Mouse (Mus musculus) midbrain, embryonic 14.5 days (tissue): Measurements from ENCODE around the gene Ntrk1. TPM values are rescaled to one million over a fixed set of nuclear protein-coding genes. Genes with fewer than 3 reads are reported as not detected.

Source experiments
- ATAC-seq: fragments of 200-750 bp; cut with Nextera tagmentation; 2 replicates; pipeline ENCODE4 v1.8.0; 2017; ENCODE audit warnings: moderate number of reproducible peaks, moderate library complexity; ENCODE audit not compliant: low FRiP score, low TSS enrichment
- DNase-seq: peaks from one replicate; pipeline ENCODE4 v3.0.0-alpha.2; 2015
- H3K27ac ChIP-seq: fragments of 300-500 bp; sonication (generic); replicated peaks from 2 replicates; pipeline ENCODE4 v1.5.1; 2014; ENCODE audit warnings: mild to moderate bottlenecking, low read depth, low read length, moderate library complexity
- H3K27me3 ChIP-seq: fragments of 300-500 bp; sonication (generic); 2 replicates; pipeline ENCODE4 v1.6.1; 2014; ENCODE audit warnings: low read length, control low read depth, mixed read lengths; ENCODE audit not compliant: control insufficient read depth, insufficient read depth
- H3K36me3 ChIP-seq: fragments of 300-500 bp; sonication (generic); 2 replicates; pipeline ENCODE4 v1.6.1; 2014; ENCODE audit warnings: low read length, control low read depth; ENCODE audit not compliant: control insufficient read depth, insufficient read depth
- H3K4me1 ChIP-seq: fragments of 300-500 bp; sonication (generic); 2 replicates; pipeline ENCODE4 v1.6.1; 2014; ENCODE audit warnings: mild to moderate bottlenecking, antibody characterized with exemption, low read length, control low read depth; ENCODE audit not compliant: control insufficient read depth, insufficient read depth
- H3K4me2 ChIP-seq: fragments of 300-500 bp; sonication (generic); 2 replicates; pipeline ENCODE4 v1.6.1; 2014; ENCODE audit warnings: mild to moderate bottlenecking, low read length, moderate library complexity
- H3K4me3 ChIP-seq: fragments of 300-500 bp; sonication (generic); replicated peaks from 2 replicates; pipeline ENCODE4 v1.5.1; 2014; ENCODE audit warnings: low read depth, low read length
- H3K9ac ChIP-seq: fragments of 300-500 bp; sonication (generic); replicated peaks from 2 replicates; pipeline ENCODE4 v1.6.1; 2014; ENCODE audit warnings: mild to moderate bottlenecking, low read length, moderate library complexity
- H3K9me3 ChIP-seq: fragments of 300-500 bp; sonication (generic); 2 replicates; pipeline ENCODE4 v1.6.1; 2016; ENCODE audit warnings: low read length, control low read depth, mixed read lengths; ENCODE audit not compliant: control insufficient read depth
- WGBS: fragments of 180-500 bp; shearing (Covaris S2); extraction: QIAGEN DNeasy Blood & Tissue Kit; methylation state at CpG from one replicate; pipeline ENCODE4 v1.1.7; 2014; 5-methylcytosine and 5-hydroxymethylcytosine counted together
- polyA plus RNA-seq: library from polyadenylated mRNA; unstranded; fragments of >200 nt; fragmentation: Nextera tagmentation; extraction: Ambion mirVana; gene quantifications from 2 replicates; pipeline ENCODE4 v1.2.1, GENCODE M21; 2014

Ntrk1 gene
- polyA plus RNA-seq, 1 experiment from 2014 or later, result 1.2 TPM

DNA sequence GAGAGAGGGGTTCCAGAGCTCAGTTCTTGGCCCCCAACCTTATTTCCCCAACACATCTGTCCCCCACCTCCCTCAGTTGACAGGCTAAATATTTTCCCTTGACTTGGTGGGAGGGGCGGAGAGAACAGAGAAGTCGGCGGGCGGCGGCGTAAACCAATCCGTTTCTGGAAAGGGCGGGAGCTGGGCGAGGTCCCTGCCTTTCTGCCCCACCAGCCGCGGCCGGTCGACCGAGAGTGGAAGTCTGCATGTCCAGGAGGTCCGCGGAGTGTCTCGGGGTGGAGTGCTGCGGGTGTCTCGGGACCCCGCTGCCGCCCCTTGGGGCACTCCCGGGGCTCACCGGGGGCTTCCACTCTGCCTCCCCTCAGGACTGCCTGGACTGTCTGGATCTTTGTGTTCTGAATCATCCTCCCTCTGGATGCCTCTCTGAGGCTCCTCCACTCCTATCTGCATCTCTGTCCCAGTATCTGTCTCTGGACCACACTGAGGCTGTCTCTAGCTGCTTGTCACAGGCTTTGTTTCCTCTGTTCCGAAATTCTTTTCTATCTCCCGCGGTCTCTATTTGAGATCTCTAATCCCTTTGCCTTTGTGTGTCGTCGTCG, 1.9 kb upstream of the Ntrk1 start, which contains the start of gene Insrr:
Insrr (plus strand) TSS at position 216 of the 599 bp plus-strand sequence.
- peaks cover 68% of the 10 kb centered on the region for H3K27me3 ChIP-seq
- peak within 1 kb of the TSS; percentile 25 for H3K4me3 ChIP-seq
- DNase-seq (no peak), ATAC-seq (no peak)
- WGBS, result under 1% methylated on average over 29 of the region's 29 CpGs
- 0 out of 2 replicates have a peak within 1 kb of the TSS, but pooled peaks have one; percentile 16 for H3K9ac ChIP-seq
- H3K9me3 ChIP-seq, result no peaks in the 10 kb centered on the region
- H3K36me3 ChIP-seq, result no peaks in the 10 kb centered on the region
- peak within 1 kb of the TSS; percentile 54 for H3K4me2 ChIP-seq
- H3K27ac ChIP-seq, result no peak within 1 kb of the TSS
- H3K4me1 ChIP-seq, result peaks cover 17% of the 10 kb centered on the region

DNA sequence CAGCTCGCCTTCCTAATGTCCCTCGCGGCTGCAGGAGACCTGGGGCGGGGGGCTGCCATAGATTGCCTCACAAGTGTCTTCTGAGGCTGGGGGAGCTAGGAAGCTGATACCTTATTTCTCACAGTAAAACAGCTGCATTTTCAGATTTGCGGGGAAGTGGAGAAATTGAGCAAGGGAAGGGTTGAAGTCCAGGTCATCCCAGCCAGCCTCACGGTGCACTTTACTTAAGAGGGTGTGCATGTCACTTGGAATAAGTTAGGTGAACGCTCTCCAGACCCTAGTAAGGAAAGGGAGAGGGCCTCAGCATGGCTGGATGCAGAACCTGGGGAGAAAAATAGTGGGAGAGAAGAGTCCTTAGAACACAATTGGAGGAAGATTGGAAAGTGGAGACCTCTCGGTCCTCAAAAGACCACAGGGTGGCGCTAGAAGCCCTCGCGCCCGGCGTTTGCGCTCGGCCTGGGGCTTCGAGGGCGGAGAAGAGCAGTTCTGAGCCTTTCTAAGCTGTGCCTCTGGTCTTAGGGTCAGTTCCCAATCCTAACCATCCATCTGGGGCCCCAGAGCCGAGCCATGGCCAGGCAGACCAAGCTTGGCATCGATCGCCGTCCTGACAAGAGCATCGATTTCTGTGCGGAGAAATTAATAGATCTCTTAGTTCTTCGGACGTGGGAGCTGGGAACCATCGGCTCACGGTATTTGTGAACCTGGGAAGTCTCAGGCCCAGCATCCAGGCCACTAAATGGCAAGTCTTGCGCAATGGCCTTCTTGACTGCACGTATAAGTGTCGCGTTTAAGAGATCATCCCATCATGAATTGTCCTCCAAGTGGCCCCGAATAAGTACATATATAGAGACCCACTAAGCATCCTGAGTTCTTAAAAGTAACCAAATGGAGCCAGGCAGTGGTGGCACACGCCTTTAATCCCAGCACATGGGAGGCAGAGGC, 645 bp upstream of the Ntrk1 start:
- H3K9me3 ChIP-seq, result no peaks in the 10 kb centered on the region
- ATAC-seq, result no peak
- H3K27me3 ChIP-seq, result peaks cover 70% of the 10 kb centered on the region
- H3K36me3 ChIP-seq, result no peaks in the 10 kb centered on the region
- peak overlapping the region; percentile 54 for H3K4me2 ChIP-seq
- peak; percentile 83 for DNase-seq
- peak overlapping the region; percentile 28 for H3K4me3 ChIP-seq
- H3K9ac ChIP-seq, result peak overlapping the region; percentile 20; the same call in 1 of the 2 replicates
- no peak overlapping the region for H3K27ac ChIP-seq
- H3K4me1 ChIP-seq, result peaks cover 17% of the 10 kb centered on the region
- 14% methylated on average over 33 of the region's 33 CpGs for WGBS

DNA sequence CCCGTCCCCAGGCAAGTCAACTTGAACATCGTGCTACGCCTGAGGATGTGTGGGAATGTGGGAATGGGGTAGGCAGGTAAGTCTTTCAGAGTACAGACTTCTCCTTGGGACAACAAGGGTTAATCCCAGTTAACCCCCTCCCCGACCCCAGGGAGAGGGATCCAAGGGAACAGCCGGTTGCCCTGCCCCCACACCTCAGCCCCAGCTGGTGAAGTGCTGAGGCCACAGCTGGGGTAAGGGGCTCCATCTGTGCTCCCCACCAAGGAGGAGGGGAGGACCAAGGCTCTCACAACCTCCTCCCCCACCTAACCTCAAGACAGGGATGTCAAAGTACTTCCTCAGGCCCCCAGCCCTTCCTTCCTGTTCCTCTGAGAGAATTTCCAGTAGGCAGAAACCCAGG, 5.2 kb downstream of the Ntrk1 start:
- Histone ChIP-seq H3K9ac (no peak overlapping the region), H3K36me3 (no peaks in the 10 kb centered on the region), H3K27ac (no peak overlapping the region), H3K27me3 (peaks cover 30% of the 10 kb centered on the region), H3K4me3 (no peak overlapping the region), H3K4me1 (peaks cover 5% of the 10 kb centered on the region; the same call in 1 of the 2 replicates), H3K4me2 (no peak overlapping the region), H3K9me3 (no peaks in the 10 kb centered on the region)
- DNase-seq (no peak), ATAC-seq (no peak)
- 33% methylated on average over 5 of the region's 5 CpGs for WGBS

DNA sequence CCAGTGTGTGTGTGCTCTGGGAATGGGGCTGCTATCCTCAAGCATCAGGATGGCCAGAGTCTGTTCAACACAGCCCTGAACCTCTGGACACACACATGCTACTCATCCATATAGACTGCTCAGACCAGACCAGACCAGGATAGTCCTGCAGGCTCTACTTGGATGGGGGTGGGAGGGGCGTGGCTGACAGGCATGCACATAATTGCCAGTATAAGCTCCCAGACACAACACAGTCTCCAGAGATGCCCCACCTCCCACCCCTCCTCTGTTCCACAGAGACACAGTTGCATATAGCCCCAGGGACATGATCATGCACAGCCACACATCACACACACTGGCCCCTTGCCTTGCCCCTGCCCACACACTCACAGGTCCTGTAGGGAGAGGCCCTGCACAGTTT, 5.7 kb downstream of the Ntrk1 start:
- ATAC-seq, result no peak
- Histone ChIP-seq H3K4me3 (no peak overlapping the region), H3K9me3 (no peaks in the 10 kb centered on the region), H3K27ac (no peak overlapping the region), H3K27me3 (peaks cover 25% of the 10 kb centered on the region), H3K4me2 (no peak overlapping the region), H3K4me1 (0 out of 2 replicates have a peak, but pooled peaks cover 3% of the 10 kb centered on the region), H3K9ac (no peak overlapping the region; the same call in 1 of the 2 replicates), H3K36me3 (no peaks in the 10 kb centered on the region)
- DNase-seq, result no peak
- WGBS, result 52% methylated on average over 1 of the region's 1 CpGs

DNA sequence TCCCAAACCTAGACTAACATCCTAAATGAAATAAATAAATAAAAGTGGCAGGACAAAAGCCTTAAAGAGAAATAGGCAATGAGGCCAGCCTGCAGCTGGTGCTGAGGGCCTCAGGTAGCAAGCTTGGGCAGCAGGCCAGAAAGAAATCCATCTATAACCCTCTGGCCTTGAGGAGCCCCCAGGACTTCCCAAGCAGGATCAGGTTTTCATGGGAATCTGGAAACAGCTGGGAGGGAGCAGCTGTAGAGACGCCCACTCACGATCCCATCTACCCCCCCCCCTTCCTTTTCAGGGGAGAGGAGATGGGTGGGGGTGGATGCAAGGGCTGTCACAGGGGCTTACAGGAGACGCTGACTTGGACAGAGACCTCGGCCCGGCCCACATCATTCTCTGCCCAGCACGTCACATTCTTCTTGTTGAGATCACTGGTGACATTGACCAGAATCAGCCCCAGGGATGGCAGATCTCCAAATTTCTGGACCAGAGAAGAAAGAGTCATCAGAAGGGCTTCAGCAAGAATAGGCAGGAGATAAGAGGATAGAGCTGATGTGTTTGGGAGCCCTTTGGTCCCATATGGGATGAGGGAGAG, 9.2 kb downstream of the Ntrk1 start:
- H3K27ac ChIP-seq, result no peak overlapping the region
- 63% methylated on average over 6 of the region's 6 CpGs for WGBS
- no peaks in the 10 kb centered on the region for H3K36me3 ChIP-seq
- no peaks in the 10 kb centered on the region for H3K27me3 ChIP-seq
- H3K4me2 ChIP-seq, result no peak overlapping the region
- no peaks in the 10 kb centered on the region for H3K9me3 ChIP-seq
- DNase-seq (no peak), ATAC-seq (no peak)
- H3K4me1 ChIP-seq, result 0 out of 2 replicates have a peak, but pooled peaks cover 3% of the 10 kb centered on the region
- H3K9ac ChIP-seq, result no peak overlapping the region
- no peak overlapping the region for H3K4me3 ChIP-seq

DNA sequence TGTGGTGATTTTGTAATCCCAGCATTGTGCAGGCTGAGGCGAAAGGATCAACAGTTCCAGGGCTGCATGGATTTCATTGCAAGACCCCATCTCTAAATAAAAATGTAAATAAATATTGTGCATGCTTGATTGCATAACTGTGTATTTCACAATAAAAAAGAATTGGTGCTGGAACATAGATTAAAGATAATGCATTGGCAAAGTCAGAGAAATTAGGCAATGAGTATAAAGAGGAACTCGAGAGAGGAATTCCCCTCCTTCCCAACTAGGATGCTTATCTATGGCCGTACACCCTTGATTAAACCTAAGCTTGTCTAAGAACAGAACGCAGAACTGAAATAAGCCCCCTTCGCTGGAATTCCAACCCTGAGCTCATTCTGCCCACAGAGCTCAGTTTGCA, 9.8 kb downstream of the Ntrk1 start:
- no peak overlapping the region for H3K9ac ChIP-seq
- WGBS, result 82% methylated on average over 5 of the region's 5 CpGs

DNA sequence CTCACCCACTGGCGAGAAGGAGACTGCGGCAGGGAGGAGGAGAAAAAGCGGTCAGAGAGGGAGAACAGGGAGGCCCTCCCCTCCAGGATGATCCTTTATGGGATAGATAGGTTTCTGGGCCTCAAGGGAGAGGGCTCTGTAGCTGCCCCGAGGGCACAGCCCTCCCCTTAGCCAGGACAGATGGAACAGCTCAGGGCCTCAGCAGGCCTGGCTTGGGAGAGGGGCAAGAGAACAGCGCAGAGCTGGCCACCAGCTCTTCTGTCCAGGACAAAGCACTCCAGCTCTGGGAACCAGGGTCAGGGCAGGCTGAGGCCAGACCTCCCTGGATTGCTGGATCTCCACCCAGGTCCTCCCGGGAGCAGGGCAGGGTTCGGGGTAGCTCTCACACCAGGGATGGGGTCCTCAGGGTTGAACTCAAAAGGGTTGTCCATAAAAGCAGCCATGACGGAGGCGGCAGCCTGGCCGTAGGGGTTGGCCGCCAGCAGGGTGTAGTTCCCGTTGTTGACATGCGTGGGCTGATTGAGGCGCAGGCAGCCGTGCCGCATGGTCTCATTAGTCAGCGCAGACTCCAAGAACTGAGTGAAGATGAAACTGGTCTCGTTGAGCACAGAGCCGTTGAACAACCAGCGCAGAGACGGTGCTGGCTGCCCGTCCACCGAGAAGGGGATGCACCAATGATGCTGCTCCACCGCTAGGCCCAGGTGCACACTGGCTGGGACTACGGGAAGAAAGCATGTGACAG, 11.5 kb downstream of the Ntrk1 start:
- ATAC-seq (no peak), DNase-seq (no peak)
- H3K4me2 ChIP-seq, result no peak overlapping the region
- no peaks in the 10 kb centered on the region for H3K36me3 ChIP-seq
- H3K9ac ChIP-seq, result no peak overlapping the region
- no peak overlapping the region for H3K27ac ChIP-seq
- no peak overlapping the region for H3K4me3 ChIP-seq
- WGBS, result 84% methylated on average over 25 of the region's 25 CpGs
- H3K9me3 ChIP-seq, result no peaks in the 10 kb centered on the region
- no peaks in the 10 kb centered on the region for H3K27me3 ChIP-seq
- H3K4me1 ChIP-seq, result peaks cover 6% of the 10 kb centered on the region; the same call in 1 of the 2 replicates

More for the DNA sequence above, 9.8 kb downstream of the Ntrk1 start:
- Histone ChIP-seq H3K4me3 (no peak overlapping the region), H3K9me3 (no peaks in the 10 kb centered on the region), H3K27me3 (no peaks in the 10 kb centered on the region), H3K27ac (no peak overlapping the region), H3K4me2 (no peak overlapping the region), H3K4me1 (0 out of 2 replicates have a peak, but pooled peaks cover 3% of the 10 kb centered on the region), H3K36me3 (no peaks in the 10 kb centered on the region)
- DNase-seq (no peak), ATAC-seq (no peak)

DNA sequence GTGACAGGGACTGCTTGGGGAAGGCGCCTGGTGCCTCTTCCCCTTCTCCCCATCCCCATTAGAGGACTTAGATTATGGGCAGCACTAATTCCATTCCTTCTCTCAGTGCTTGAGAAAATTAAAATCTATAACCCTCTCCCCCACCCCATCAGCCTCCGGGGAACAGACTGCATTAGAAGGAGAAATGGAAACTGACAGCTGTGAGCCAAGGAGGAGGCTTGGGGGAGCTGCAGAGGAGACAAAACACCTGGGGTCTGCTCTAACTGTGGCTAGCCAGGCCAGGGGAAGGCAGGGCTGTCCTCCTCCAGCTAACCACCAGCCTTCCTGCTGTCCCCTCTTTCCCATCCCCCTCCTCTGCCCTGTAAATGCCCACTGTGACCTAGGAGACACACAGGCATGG, 15.9 kb downstream of the Ntrk1 start:
- H3K27ac ChIP-seq, result no peak overlapping the region
- peaks cover 6% of the 10 kb centered on the region; the same call in 1 of the 2 replicates for H3K4me1 ChIP-seq
- ATAC-seq (peak; percentile 13; the same call in 1 of the 2 replicates), DNase-seq (peak; percentile 56)
- 25% methylated on average over 2 of the region's 2 CpGs for WGBS
- H3K9ac ChIP-seq, result no peak overlapping the region
- H3K36me3 ChIP-seq, result no peaks in the 10 kb centered on the region
- no peaks in the 10 kb centered on the region for H3K9me3 ChIP-seq
- H3K27me3 ChIP-seq, result no peaks in the 10 kb centered on the region
- no peak overlapping the region for H3K4me2 ChIP-seq
- no peak overlapping the region for H3K4me3 ChIP-seq
